Mouse (Mus musculus) embryonic facial prominence, embryonic 15.5 days (tissue): ENCODE results near the gene Ptpn23. TPM values are rescaled to one million over a fixed set of nuclear protein-coding genes. Genes with fewer than 3 reads are reported as not detected.
A peak's percentile ranks its signal among the peaks of the same experiment; 100 is the strongest.

Experiments used
- ATAC-seq: fragments of 200-750 bp; cut with Nextera tagmentation; 2 replicates; pipeline ENCODE4 v1.8.0; 2017; ENCODE audit warnings: low read depth, moderate TSS enrichment; ENCODE audit not compliant: insufficient number of reproducible peaks, low FRiP score, low TSS enrichment
- H3K27ac ChIP-seq: fragments of 300-500 bp; sonication (generic); replicated peaks from 2 replicates; pipeline ENCODE4 v1.5.1; 2015; ENCODE audit warnings: mild to moderate bottlenecking, inconsistent platforms
- H3K27me3 ChIP-seq: fragments of 300-500 bp; sonication (generic); 2 replicates; pipeline ENCODE4 v1.6.1; 2015; ENCODE audit warnings: inconsistent platforms
- H3K36me3 ChIP-seq: fragments of 300-500 bp; sonication (generic); 2 replicates; pipeline ENCODE4 v1.6.1; 2015; ENCODE audit warnings: mild to moderate bottlenecking, inconsistent platforms
- H3K4me1 ChIP-seq: fragments of 300-500 bp; sonication (generic); 2 replicates; pipeline ENCODE4 v1.6.1; 2015; ENCODE audit warnings: inconsistent platforms
- H3K4me2 ChIP-seq: fragments of 300-500 bp; sonication (generic); replicated peaks from 2 replicates; pipeline ENCODE4 v1.6.1; 2015; ENCODE audit warnings: mild to moderate bottlenecking, inconsistent platforms
- H3K4me3 ChIP-seq: fragments of 300-500 bp; sonication (generic); replicated peaks from 2 replicates; pipeline ENCODE4 v1.5.1; 2015; ENCODE audit warnings: mild to moderate bottlenecking, inconsistent platforms
- H3K9ac ChIP-seq: fragments of 300-500 bp; sonication (generic); 2 replicates; pipeline ENCODE4 v1.6.1; 2015; ENCODE audit warnings: inconsistent platforms
- H3K9me3 ChIP-seq: fragments of 300-500 bp; sonication (generic); replicated peaks from 2 replicates; pipeline ENCODE4 v1.6.1; 2016; ENCODE audit warnings: inconsistent platforms
- WGBS: fragments of 180-500 bp; shearing (Covaris S2); methylation state at CpG from one replicate; pipeline ENCODE4 v1.1.7; 2015; 5-methylcytosine and 5-hydroxymethylcytosine counted together
- polyA plus RNA-seq: library from polyadenylated mRNA; unstranded; fragments of >200 nt; fragmentation: Nextera tagmentation; extraction: Ambion mirVana; gene quantifications from 2 replicates; pipeline ENCODE4 v1.2.1, GENCODE M21; 2015

Gene Ptpn23
- polyA plus RNA-seq, result 20.5 and 21.5 TPM in 2 replicates

- no peaks in the 10 kb centered on the region for H3K9me3 ChIP-seq
- peak within 1 kb of the TSS; percentile 84 for H3K27ac ChIP-seq
- ATAC-seq, result peak; percentile 94
- H3K4me3 ChIP-seq, result peak within 1 kb of the TSS; percentile 87
- H3K36me3 ChIP-seq, result peaks cover 5% of the 10 kb centered on the region; the same call in 1 of the 2 replicates
- H3K27me3 ChIP-seq, result no peaks in the 10 kb centered on the region
- H3K9ac ChIP-seq, result peak within 1 kb of the TSS; percentile 67
- under 1% methylated on average over 39 of the region's 39 CpGs for WGBS
- peak within 1 kb of the TSS; percentile 72 for H3K4me2 ChIP-seq
- peaks cover 21% of the 10 kb centered on the region for H3K4me1 ChIP-seq
Measured at GRCm38 (mm10) chr9:110408099-110408773, at the start of gene Ptpn23. Gene Ptpn23, minus strand, starts transcription at chr9:110408213.

DNA sequence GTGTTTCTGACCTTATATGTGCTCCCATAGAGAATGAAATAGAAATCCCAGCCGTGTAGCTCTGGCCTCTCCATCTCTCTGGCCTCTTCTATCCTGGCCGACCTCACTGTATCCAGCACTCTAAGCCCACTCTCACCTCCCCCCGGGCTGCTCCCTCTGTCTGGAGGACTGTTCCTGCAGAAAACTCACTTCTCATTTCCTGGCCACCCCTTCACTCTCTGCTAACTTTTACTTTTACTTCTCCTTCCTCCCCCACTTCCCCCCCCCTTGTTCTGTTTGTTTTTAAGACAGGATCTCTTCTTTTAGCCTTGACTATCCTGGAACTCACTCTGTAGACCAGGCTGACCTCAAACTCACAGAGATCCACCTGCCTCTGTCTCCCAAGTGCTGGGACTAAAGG lies 44.5 kb upstream of the Ptpn23 start:
- ATAC-seq, result no peak
- no peak overlapping the region for H3K4me3 ChIP-seq

DNA sequence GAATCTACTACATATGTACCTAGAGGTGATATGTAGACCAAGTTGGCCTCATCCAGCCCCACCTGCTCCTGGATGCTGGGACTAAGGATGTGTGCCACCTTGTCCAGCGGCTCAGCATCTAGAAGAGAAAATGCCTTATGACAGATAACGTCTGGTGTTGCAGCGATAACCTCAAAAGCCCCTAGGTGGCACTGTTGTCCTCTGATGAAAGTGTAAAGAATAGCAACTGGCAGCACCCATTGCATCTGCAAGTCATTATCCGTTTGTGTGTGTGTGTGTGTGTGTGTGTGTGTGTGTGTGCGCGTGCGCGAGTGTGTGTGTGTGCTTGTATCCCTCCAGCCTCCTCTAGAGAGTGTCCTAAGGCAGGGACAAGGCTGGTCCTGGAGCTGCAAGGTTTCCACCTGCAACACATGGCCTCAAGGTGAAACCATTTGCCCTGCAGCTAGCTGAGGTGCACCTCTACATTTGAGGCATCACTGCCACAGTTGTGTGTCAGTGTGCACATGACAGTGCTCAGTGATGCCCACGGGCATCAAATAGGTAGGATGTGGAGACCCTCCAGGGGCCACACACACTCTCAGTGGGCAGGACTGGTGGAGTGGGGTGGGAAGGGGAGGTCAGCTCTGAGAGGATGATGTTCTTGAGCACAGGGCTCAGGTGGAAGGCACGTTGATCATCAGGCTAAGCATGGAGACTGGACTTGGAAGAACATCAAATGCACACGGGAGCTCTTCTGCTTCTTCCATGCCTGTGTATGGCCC lies 41.0 kb upstream of the Ptpn23 start:
- ATAC-seq, result peak; percentile 80
- Histone ChIP-seq H3K4me2 (no peak overlapping the region), H3K4me1 (peaks cover 5% of the 10 kb centered on the region; the same call in 1 of the 2 replicates), H3K27me3 (no peaks in the 10 kb centered on the region), H3K27ac (no peak overlapping the region), H3K36me3 (peaks cover 24% of the 10 kb centered on the region; the same call in 1 of the 2 replicates), H3K4me3 (no peak overlapping the region), H3K9ac (no peak overlapping the region), H3K9me3 (no peaks in the 10 kb centered on the region)
- 20% methylated on average over 11 of the region's 11 CpGs for WGBS

More for the DNA sequence above, 44.5 kb upstream of the Ptpn23 start:
- peaks cover 26% of the 10 kb centered on the region for H3K36me3 ChIP-seq
- no peaks in the 10 kb centered on the region for H3K9me3 ChIP-seq
- no peak overlapping the region for H3K9ac ChIP-seq
- H3K4me1 ChIP-seq, result peaks cover 5% of the 10 kb centered on the region; the same call in 1 of the 2 replicates
- 72% methylated on average over 3 of the region's 3 CpGs for WGBS
- H3K27ac ChIP-seq, result no peak overlapping the region
- H3K27me3 ChIP-seq, result no peaks in the 10 kb centered on the region
- no peak overlapping the region for H3K4me2 ChIP-seq

DNA sequence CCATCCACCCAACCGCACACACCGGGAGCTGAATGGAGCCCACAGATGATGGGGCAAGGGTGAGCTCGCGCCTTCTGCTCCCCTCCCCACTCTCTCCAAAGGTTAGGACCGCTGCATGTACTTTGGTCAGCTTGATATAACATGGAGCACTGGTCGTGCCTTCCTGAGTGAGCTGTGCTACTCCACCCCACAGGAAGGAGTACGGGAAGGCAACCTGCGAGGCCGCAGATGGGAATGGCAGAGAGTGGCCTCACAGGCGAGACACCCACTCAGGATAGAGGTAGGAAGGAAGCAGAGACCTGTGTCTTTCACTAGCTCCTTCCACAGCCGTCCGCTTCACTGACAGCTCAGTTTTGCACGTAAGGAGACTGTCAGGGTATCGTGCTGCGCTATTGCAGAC lies 40.3 kb upstream of the Ptpn23 start:
- H3K36me3 ChIP-seq, result peaks cover 21% of the 10 kb centered on the region; the same call in 1 of the 2 replicates
- H3K9ac ChIP-seq, result no peak overlapping the region
- no peak overlapping the region for H3K27ac ChIP-seq
- peaks cover 5% of the 10 kb centered on the region; the same call in 1 of the 2 replicates for H3K4me1 ChIP-seq
- no peak overlapping the region for H3K4me2 ChIP-seq
- no peak for ATAC-seq
- no peak overlapping the region for H3K4me3 ChIP-seq
- no peaks in the 10 kb centered on the region for H3K27me3 ChIP-seq
- 77% methylated on average over 15 of the region's 15 CpGs for WGBS
- H3K9me3 ChIP-seq, result no peaks in the 10 kb centered on the region

DNA sequence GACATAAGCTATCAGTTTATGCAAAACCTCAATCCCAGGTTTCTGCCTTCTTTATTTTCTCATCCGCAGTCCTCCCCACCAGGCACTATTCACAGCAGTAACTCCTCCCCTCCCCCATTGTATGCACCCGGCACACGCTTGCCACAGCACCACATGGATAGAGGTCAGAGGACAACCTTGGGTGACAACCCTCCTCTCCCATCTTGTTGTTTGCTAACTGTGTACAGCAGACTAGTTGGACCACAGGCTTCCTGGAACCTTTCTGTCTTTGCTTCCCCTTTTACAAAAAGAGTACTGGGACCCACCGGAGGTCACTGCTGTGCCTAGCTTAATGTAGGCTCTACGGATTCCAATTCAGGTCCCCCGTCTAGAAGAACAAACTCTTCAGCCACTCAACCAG lies 32.5 kb upstream of the Ptpn23 start:
- Histone ChIP-seq H3K4me1 (no peaks in the 10 kb centered on the region), H3K36me3 (peaks cover 26% of the 10 kb centered on the region), H3K27me3 (no peaks in the 10 kb centered on the region), H3K4me3 (no peak overlapping the region), H3K9me3 (no peaks in the 10 kb centered on the region), H3K27ac (no peak overlapping the region), H3K9ac (no peak overlapping the region), H3K4me2 (no peak overlapping the region)
- no peak for ATAC-seq
- whole genome bisulfite sequencing, result 90% methylated on average over 6 of the region's 6 CpGs

GRCm38 (mm10) chr9:110440049-110440448 lies 32.0 kb upstream of the Ptpn23 start:
- no peak for ATAC-seq
- no peaks in the 10 kb centered on the region for H3K4me1 ChIP-seq
- no peak overlapping the region for H3K4me2 ChIP-seq
- no peak overlapping the region for H3K27ac ChIP-seq
- peaks cover 29% of the 10 kb centered on the region for H3K36me3 ChIP-seq
- H3K9me3 ChIP-seq, result no peaks in the 10 kb centered on the region
- H3K27me3 ChIP-seq, result no peaks in the 10 kb centered on the region
- 63% methylated on average over 5 of the region's 5 CpGs for WGBS
- H3K4me3 ChIP-seq, result no peak overlapping the region
- H3K9ac ChIP-seq, result no peak overlapping the region

- WGBS, result 94% methylated on average over 11 of the region's 11 CpGs
- no peak overlapping the region for H3K4me3 ChIP-seq
- H3K4me2 ChIP-seq, result no peak overlapping the region
- no peaks in the 10 kb centered on the region for H3K4me1 ChIP-seq
- H3K27ac ChIP-seq, result no peak overlapping the region
- H3K9me3 ChIP-seq, result no peaks in the 10 kb centered on the region
- H3K27me3 ChIP-seq, result no peaks in the 10 kb centered on the region
- ATAC-seq, result no peak
- H3K9ac ChIP-seq, result no peak overlapping the region
- H3K36me3 ChIP-seq, result peaks cover 43% of the 10 kb centered on the region
Measured at GRCm38 (mm10) chr9:110436041-110436440, 28.0 kb upstream of the Ptpn23 start.

- H3K4me2 ChIP-seq, result no peak overlapping the region
- H3K9me3 ChIP-seq, result no peaks in the 10 kb centered on the region
- no peak overlapping the region for H3K9ac ChIP-seq
- H3K27me3 ChIP-seq, result no peaks in the 10 kb centered on the region
- H3K4me3 ChIP-seq, result no peak overlapping the region
- peaks cover 62% of the 10 kb centered on the region for H3K36me3 ChIP-seq
- H3K27ac ChIP-seq, result no peak overlapping the region
- no peaks in the 10 kb centered on the region for H3K4me1 ChIP-seq
- 97% methylated on average over 2 of the region's 2 CpGs for WGBS
- no peak for ATAC-seq
Measured at GRCm38 (mm10) chr9:110433045-110433444, 25.0 kb upstream of the Ptpn23 start.

DNA sequence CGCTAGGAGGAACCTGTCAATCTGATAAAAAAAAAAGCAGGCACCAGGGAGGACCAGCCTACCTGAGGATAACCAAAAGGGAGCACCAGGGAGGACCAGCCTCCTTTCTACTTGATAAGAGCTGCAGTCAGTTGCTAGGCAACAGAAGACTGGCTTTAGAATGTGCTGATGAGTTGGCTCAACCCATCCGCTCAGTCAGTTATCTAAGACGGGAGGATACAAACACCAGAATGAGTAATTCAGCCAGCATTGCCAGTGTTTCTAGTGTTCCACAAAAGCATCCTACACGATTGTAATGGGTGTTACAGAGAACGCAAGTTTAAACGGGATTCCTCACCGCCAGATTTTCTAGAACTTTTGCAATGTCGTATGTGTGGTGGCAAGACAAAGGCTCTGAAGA lies 23.2 kb upstream of the Ptpn23 start:
- ATAC-seq, result no peak
- H3K27me3 ChIP-seq, result no peaks in the 10 kb centered on the region
- WGBS, result 85% methylated on average over 8 of the region's 8 CpGs
- no peak overlapping the region for H3K4me2 ChIP-seq
- H3K36me3 ChIP-seq, result peaks cover 67% of the 10 kb centered on the region
- no peaks in the 10 kb centered on the region for H3K9me3 ChIP-seq
- H3K27ac ChIP-seq, result no peak overlapping the region
- no peak overlapping the region for H3K9ac ChIP-seq
- no peaks in the 10 kb centered on the region for H3K4me1 ChIP-seq
- H3K4me3 ChIP-seq, result no peak overlapping the region

- no peak within 1 kb of the TSS for H3K4me3 ChIP-seq
- H3K27me3 ChIP-seq, result no peaks in the 10 kb centered on the region
- no peak within 1 kb of the TSS for H3K4me2 ChIP-seq
- no peaks in the 10 kb centered on the region for H3K4me1 ChIP-seq
- no peak within 1 kb of the TSS for H3K27ac ChIP-seq
- WGBS, result 86% methylated on average over 12 of the region's 12 CpGs
- no peak within 1 kb of the TSS for H3K9ac ChIP-seq
- H3K36me3 ChIP-seq, result no peaks in the 10 kb centered on the region
- ATAC-seq, result no peak
- no peaks in the 10 kb centered on the region for H3K9me3 ChIP-seq
Measured at GRCm38 (mm10) chr9:110419511-110420112, 11.6 kb upstream of the Ptpn23 start, which contains the start of gene Ngp. Gene Ngp, plus strand, starts transcription at chr9:110419747.

DNA sequence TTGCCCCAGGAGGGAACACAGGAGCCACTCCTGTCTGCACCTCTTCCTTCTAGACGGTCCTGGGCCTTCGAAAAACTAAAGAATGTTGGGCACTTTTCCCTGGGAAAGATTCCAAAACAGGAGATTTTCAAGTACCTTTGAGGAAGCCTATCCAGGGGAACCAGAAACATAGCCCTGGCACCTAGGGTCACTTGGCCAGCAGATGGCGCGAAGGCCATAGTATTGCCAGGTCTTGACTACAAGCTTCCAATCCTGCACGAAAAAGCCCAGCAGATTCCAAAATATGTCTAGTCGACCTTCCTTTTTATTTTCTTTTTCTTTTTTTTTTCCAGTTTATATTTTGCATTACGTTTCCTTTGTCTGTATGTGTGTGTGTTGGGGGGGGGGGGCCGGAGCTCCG lies 5.8 kb upstream of the Ptpn23 start:
- peaks cover 4% of the 10 kb centered on the region; the same call in 1 of the 2 replicates for H3K4me1 ChIP-seq
- ATAC-seq, result no peak
- 53% methylated on average over 9 of the region's 9 CpGs for WGBS

More for the DNA sequence above, 5.8 kb upstream of the Ptpn23 start:
- Histone ChIP-seq H3K4me2 (no peak overlapping the region), H3K4me3 (no peak overlapping the region), H3K9me3 (no peaks in the 10 kb centered on the region), H3K27me3 (no peaks in the 10 kb centered on the region), H3K27ac (no peak overlapping the region), H3K36me3 (no peaks in the 10 kb centered on the region), H3K9ac (no peak overlapping the region)
